Mouse (Mus musculus): ENCODE results near the gene Plek2. TPM values are rescaled to one million over a fixed set of nuclear protein-coding genes. Genes with fewer than 3 reads are reported as not detected.
A peak's percentile ranks its signal among the peaks of the same experiment; 100 is the strongest.

Plek2 gene
- polyA plus RNA-seq, 1 experiment from 2014 or later, result 2.8 TPM

DNA sequence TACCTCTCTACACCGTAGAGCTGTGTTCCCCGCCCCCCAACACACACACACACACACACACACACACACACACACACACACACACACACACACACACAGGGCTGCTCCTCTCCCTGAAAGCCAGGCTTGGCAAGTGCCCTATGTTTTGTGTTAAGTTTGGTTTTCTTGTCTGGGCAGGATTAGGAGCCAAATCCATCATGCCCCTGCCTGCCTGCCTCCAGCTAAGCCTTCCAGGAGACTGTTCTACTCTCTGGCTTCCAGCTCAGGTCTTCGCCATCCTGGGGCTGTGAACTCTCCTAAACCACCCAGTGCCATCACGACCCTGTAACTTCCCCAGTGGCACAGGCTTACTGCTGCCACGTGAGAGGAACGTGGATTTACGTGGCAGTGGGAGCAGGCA lies 2.3 kb downstream of the Plek2 start:
- Histone ChIP-seq H3K27ac (no peak overlapping the region), H3K36me3 (no peaks in the 10 kb centered on the region), H3K9ac (no peak overlapping the region), H3K4me2 (replicated peaks) (no peak overlapping the region), H3K4me3 (no peak overlapping the region), H3K27me3 (peaks cover 37% of the 10 kb centered on the region), H3K4me1 (peaks cover 9% of the 10 kb centered on the region), H3K9me3 (no peaks in the 10 kb centered on the region)
- no peak for ATAC-seq (ENCODE audit: low FRiP score, low read depth)
- WGBS, result 79% methylated on average over 7 of the region's 7 CpGs

DNA sequence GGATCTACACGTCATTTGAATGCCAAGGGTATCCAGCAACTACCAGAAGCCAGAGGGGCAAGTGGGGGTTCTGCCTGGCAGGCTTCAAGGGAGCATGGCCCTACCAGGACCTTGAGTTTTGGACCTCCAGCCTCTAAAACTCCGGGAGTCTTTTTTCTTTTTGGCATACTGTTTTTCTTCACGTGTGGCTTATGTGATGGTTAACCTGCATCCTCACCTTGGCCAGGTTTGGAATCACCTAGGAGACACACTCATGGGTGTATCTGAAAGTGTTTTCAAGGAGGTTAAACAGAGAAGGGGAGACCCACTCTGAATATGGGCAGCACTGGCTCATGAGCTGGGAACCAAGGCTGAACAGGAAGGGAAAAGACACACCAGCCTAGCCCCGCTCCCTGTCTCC lies 3.5 kb downstream of the Plek2 start:
- Histone ChIP-seq H3K36me3 (no peaks in the 10 kb centered on the region), H3K4me2 (replicated peaks) (no peak overlapping the region), H3K4me3 (no peak overlapping the region), H3K9ac (no peak overlapping the region), H3K27me3 (peaks cover 26% of the 10 kb centered on the region), H3K4me1 (peaks cover 9% of the 10 kb centered on the region), H3K9me3 (no peaks in the 10 kb centered on the region), H3K27ac (no peak overlapping the region)
- 81% methylated on average over 4 of the region's 4 CpGs for WGBS
- ATAC-seq (ENCODE audit: low FRiP score, low read depth), result no peak

DNA sequence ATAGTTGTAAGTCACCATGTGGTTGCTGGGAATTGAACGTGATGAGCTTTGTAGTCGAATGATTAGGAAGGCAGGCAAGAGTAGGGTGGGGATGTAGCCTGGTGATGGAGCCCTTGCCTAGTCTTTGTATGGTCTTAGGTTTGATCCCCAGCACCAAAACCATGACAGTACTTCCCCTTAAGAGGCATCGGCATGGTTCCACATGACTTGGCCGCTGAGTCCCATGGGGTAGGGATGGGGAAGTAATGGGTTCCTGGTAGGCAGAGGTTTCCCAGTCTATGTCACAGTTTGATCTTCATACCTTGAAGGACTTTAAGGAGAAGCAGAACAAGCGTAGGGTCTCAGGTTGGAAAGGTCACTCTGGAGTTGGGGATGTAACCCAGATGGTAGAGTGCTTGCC lies 5.3 kb downstream of the Plek2 start:
- H3K4me2 ChIP-seq (replicated peaks), result no peak overlapping the region
- H3K36me3 ChIP-seq, result no peaks in the 10 kb centered on the region
- 86% methylated on average over 5 of the region's 5 CpGs for WGBS
- no peak for ATAC-seq (ENCODE audit: low FRiP score, low read depth)
- H3K4me3 ChIP-seq, result no peak overlapping the region
- H3K27ac ChIP-seq, result no peak overlapping the region
- H3K9ac ChIP-seq, result no peak overlapping the region
- H3K4me1 ChIP-seq, result 0 out of 2 replicates have a peak, but pooled peaks cover 3% of the 10 kb centered on the region
- H3K27me3 ChIP-seq, result peaks cover 7% of the 10 kb centered on the region
- H3K9me3 ChIP-seq, result no peaks in the 10 kb centered on the region

DNA sequence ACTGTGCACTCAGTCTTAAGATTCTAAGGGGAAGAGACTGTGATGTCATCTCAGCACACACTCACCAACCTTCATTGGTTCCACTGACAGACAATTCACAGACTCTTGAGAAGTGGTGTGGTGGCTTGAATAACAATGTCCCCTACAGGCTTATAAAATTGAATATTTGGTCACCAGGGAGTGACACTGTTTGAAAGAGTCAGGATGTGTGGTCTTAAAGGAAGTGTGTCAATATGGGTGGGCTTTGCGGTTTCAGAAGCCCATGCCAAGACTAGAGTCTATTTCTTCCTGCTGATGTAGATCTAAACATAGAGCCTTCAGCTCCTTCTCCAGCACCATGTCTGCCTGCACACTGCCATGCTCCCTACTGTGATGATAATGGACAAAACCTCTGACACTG lies 8.9 kb downstream of the Plek2 start:
- H3K27me3 ChIP-seq, result no peaks in the 10 kb centered on the region
- no peaks in the 10 kb centered on the region for H3K9me3 ChIP-seq
- no peak overlapping the region for H3K27ac ChIP-seq
- no peak overlapping the region for H3K4me3 ChIP-seq
- H3K4me1 ChIP-seq, result no peaks in the 10 kb centered on the region
- ATAC-seq (ENCODE audit: low FRiP score, low read depth), result no peak
- WGBS, result 90% methylated on average over 1 of the region's 1 CpGs
- no peak overlapping the region for H3K9ac ChIP-seq
- H3K36me3 ChIP-seq, result no peaks in the 10 kb centered on the region
- no peak overlapping the region for H3K4me2 ChIP-seq (replicated peaks)

DNA sequence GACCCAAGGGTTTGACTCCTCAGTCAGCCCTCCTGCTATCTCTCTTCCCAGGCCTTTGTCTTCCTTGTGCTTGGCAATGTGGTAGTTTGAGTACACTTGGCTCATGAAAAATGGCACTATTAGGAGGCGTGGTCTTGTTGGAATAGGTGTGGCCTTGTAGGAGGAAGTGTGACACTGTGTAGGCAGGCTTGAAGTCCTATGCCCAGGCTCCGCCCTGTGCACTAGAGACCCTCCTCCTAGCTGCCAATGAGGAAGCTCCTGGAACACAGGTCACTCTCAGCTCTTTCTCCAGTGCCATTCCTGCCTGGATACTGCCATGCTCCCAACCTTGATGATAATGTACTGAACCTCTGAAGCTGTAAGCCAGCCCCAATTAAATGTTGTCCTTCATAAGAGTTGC lies 15.6 kb downstream of the Plek2 start:
- Histone ChIP-seq H3K36me3 (peaks cover 13% of the 10 kb centered on the region), H3K4me2 (replicated peaks) (no peak overlapping the region), H3K9ac (no peak overlapping the region), H3K4me1 (no peaks in the 10 kb centered on the region), H3K27me3 (no peaks in the 10 kb centered on the region), H3K9me3 (no peaks in the 10 kb centered on the region), H3K27ac (no peak overlapping the region), H3K4me3 (no peak overlapping the region)
- no peak for ATAC-seq (ENCODE audit: low FRiP score, low read depth)
- WGBS, result 84% methylated on average over 2 of the region's 2 CpGs

DNA sequence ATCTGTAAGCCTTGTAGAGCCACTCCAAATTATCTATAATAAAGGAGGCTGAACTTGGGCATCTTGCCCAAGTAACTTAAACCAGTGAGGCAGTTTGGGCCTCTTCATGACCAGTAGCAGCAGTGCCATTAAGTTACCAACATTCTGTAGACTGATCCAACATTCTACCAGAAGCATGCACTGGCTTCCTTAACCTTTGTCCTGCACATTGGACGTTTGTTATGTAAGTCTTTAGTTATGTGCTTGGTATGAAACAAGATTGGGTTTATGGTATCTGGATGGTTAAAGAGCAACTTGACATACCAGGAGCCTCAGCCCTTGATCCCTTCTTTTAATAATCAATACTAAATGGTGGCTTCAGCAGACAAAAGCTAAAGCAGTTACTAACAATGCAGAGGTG lies 16.7 kb downstream of the Plek2 start:
- Histone ChIP-seq H3K4me1 (no peaks in the 10 kb centered on the region), H3K4me3 (no peak overlapping the region), H3K27me3 (no peaks in the 10 kb centered on the region), H3K36me3 (peaks cover 22% of the 10 kb centered on the region), H3K9me3 (no peaks in the 10 kb centered on the region), H3K27ac (no peak overlapping the region), H3K4me2 (replicated peaks) (no peak overlapping the region), H3K9ac (no peak overlapping the region)
- WGBS, result 56% methylated on average over 1 of the region's 1 CpGs
- no peak for ATAC-seq (ENCODE audit: low FRiP score, low read depth)

DNA sequence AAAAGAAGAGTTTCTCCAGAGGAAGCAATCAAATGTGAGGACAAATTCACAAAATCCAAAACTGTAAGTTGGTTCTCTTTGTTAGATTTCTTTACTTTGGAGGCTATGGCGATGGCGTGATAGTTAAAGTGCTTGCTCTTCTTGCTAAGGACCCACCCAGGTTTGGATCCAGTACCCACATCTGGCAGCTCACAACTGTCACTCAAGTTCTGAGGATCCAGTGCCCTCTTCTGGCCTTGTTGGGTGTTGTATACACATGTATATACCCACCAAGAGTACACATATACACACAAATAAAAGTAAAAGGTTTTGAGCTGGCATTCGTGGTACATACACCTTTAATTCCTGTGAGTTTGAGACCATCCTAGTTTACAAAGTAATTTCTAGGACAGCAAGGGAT lies 32.2 kb downstream of the Plek2 start:
- Histone ChIP-seq H3K4me2 (replicated peaks) (no peak overlapping the region), H3K27ac (no peak overlapping the region), H3K27me3 (no peaks in the 10 kb centered on the region), H3K4me1 (no peaks in the 10 kb centered on the region), H3K9me3 (no peaks in the 10 kb centered on the region), H3K36me3 (peaks cover 63% of the 10 kb centered on the region), H3K4me3 (no peak overlapping the region), H3K9ac (no peak overlapping the region)
- 96% methylated on average over 3 of the region's 3 CpGs for WGBS
- no peak for ATAC-seq (ENCODE audit: low FRiP score, low read depth)

DNA sequence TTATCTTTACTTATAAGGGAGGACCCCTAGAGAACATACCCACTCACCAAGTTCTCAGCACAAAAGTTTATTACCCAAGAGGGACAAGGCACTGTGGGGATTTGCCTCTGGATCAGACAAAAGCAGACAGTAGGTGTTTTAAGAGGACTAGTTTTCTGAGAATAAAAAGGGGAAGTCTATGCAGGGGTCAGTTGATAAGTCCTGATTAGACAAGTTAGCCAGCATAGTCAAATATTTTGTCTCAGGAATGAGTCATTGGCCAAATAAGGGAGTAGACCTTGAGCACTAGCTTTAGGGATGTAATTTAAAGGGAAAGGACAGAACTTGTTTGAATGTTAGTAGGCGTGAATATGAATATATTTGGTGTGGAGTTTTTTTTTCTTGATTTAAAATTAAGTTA lies 38.6 kb downstream of the Plek2 start:
- peaks cover 5% of the 10 kb centered on the region for H3K4me1 ChIP-seq
- no peak overlapping the region for H3K4me3 ChIP-seq
- H3K9me3 ChIP-seq, result no peaks in the 10 kb centered on the region
- peaks cover 40% of the 10 kb centered on the region for H3K36me3 ChIP-seq
- no peak for ATAC-seq (ENCODE audit: low FRiP score, low read depth)
- no peak overlapping the region for H3K27ac ChIP-seq
- H3K4me2 ChIP-seq (replicated peaks), result no peak overlapping the region
- whole genome bisulfite sequencing, result 88% methylated on average over 1 of the region's 1 CpGs
- H3K9ac ChIP-seq, result no peak overlapping the region
- H3K27me3 ChIP-seq, result no peaks in the 10 kb centered on the region

DNA sequence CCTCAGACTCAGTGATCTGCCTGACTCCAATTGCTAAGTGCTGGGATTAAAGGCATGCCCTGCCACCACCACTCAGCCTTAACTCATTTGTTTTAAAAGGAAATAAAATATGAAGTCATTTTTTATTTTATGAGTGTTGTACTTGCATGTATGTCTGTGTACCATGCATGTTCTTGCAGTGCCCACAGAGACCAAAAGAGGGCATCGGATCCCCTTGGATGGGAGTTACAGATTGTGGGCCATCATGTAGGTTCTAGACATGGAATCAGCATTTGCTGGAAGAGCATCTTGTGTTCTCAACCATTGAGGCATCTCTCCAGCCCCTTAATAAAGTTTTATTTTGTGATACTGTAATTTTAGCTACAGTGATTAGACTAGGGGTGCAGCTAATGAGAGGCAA lies 41.3 kb downstream of the Plek2 start:
- no peaks in the 10 kb centered on the region for H3K27me3 ChIP-seq
- WGBS, result 92% methylated on average over 1 of the region's 1 CpGs
- H3K4me3 ChIP-seq, result no peak overlapping the region
- no peaks in the 10 kb centered on the region for H3K9me3 ChIP-seq
- peaks cover 14% of the 10 kb centered on the region for H3K4me1 ChIP-seq
- H3K36me3 ChIP-seq, result peaks cover 27% of the 10 kb centered on the region
- no peak overlapping the region for H3K4me2 ChIP-seq (replicated peaks)
- no peak overlapping the region for H3K27ac ChIP-seq
- ATAC-seq (ENCODE audit: low FRiP score, low read depth), result no peak
- H3K9ac ChIP-seq, result no peak overlapping the region

DNA sequence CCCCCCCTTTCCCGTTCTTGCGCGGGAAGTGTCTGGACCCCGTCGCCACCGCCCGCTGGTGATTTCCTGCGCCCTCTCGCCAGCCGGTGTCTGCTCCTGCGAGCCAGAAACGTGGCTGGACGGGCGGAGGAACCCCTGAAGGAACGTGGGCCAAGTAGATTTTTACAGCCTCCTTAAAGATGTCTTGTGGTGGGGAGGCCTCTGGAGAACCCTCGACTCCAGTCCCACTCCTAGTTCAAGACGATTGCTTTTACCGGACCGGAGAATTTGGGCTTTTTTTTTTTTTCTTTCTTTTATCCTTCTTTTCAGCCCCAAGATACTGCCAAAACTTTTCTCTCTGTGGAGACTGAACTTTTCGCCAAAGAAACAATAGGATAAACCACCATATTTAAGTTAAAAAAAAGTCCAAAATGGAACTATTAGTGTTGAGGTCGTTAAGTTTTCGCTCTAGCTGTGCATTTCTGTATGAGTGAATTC lies 44.5 kb downstream of the Plek2 start:
- WGBS, result under 1% methylated on average over 22 of the region's 22 CpGs
- H3K4me3 ChIP-seq, result peak overlapping the region; percentile 90
- peak overlapping the region; percentile 92 for H3K9ac ChIP-seq
- peak overlapping the region; percentile 79 for H3K4me2 ChIP-seq (replicated peaks)
- ATAC-seq (ENCODE audit: low FRiP score, low read depth), result no peak
- H3K36me3 ChIP-seq, result peaks cover 5% of the 10 kb centered on the region; the same call in 1 of the 2 replicates
- H3K27ac ChIP-seq, result peak overlapping the region; percentile 87
- H3K9me3 ChIP-seq, result no peaks in the 10 kb centered on the region
- H3K27me3 ChIP-seq, result no peaks in the 10 kb centered on the region
- peaks cover 21% of the 10 kb centered on the region for H3K4me1 ChIP-seq

DNA sequence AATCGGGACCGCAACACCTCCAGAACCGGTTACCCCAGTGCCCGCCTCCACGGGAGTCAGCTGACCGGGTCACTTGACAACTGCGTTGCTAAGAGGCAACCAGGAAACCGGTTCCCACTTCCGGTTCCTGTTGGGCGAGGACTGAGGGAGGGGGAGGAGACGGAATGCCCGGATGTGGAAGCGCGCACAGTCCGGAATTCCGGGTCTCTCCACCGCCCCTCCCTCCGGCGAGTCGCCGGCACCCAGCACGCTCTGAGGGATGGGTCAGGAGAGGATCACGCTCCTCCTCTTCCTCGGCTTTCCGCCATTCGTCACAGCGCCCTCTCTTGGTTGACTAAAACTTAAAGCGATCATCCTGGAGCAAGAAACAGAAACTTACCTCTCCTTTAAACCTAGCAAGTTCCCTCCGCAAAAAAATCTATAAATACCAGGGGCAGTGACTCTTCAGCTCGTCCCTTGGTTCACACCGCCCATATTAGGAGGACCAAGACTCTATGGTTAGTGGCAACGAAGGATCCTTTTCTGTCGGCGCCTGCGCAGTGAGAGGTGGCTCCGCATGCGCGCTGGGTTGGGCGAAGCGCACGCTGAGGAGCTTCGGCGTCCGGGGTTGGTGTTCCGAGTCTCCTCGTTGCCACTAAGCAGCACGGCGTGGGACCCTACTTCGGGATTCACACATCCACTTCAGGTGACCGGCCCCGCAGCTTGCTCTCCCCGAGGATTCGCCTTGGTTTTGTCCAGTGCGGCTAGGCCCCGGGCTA lies 45.1 kb downstream of the Plek2 start, which contains the start of the genes Atp6v1d and Eif2s1:
TSS of gene Atp6v1d (minus strand) at position 143 of the 758 bp plus-strand sequence.
TSS of gene Eif2s1 (plus strand) at position 324 of the 758 bp plus-strand sequence.
- Histone ChIP-seq H3K4me1 (peaks cover 21% of the 10 kb centered on the region), H3K4me3 (peak within 1 kb of the TSS; percentile 90), H3K36me3 (0 out of 2 replicates have a peak, but pooled peaks cover 4% of the 10 kb centered on the region), H3K9me3 (no peaks in the 10 kb centered on the region), H3K27ac (peak within 1 kb of the TSS; percentile 87), H3K4me2 (replicated peaks) (peak within 1 kb of the TSS; percentile 90), H3K9ac (peak within 1 kb of the TSS; percentile 92), H3K27me3 (no peaks in the 10 kb centered on the region)
- under 1% methylated on average over 53 of the region's 55 CpGs for WGBS
- ATAC-seq (ENCODE audit: low FRiP score, low read depth), result peak; percentile 100

DNA sequence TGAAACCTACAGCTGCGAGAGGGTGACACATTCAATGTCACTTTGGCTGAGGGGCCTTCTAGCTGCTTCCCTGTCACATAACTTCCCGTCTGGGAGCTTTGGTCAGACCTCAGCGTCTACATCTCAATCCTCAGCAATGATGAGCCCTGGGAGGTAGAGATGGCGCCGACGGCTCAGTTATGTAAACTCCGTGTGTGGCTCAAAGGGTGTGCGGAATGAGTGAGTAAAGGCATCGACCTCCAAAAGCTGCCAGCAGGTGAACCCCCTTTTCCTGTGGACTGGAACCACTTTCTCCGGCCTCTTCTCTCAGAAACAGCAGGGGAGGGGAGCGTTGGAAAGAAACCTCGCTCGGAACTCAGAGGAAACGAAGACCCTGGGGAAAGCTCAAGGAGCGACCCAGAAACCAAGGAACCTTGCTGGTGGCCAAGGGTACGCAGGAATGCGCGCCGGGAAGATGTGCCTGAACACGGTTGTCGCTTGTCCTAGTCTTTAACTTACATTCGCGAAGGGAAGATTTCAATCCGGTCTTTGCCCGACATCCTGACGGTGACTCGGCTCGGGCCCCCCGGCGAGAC lies 45.8 kb downstream of the Plek2 start:
- Histone ChIP-seq H3K9ac (peak overlapping the region; percentile 81), H3K27me3 (no peaks in the 10 kb centered on the region), H3K4me1 (peaks cover 21% of the 10 kb centered on the region), H3K9me3 (no peaks in the 10 kb centered on the region), H3K27ac (0 out of 2 replicates have a peak overlapping the region, but pooled peaks have one; percentile 28), H3K4me3 (peak overlapping the region; percentile 90), H3K36me3 (peaks cover 11% of the 10 kb centered on the region; the same call in 1 of the 2 replicates), H3K4me2 (replicated peaks) (peak overlapping the region; percentile 90)
- peak; percentile 38 for ATAC-seq (ENCODE audit: low FRiP score, low read depth)
- 1% methylated on average over 30 of the region's 30 CpGs for WGBS
